Mouse (Mus musculus) intestine, embryonic 15.5 days (tissue): ENCODE data around the gene Slfn1. TPM values are rescaled to one million over a fixed set of nuclear protein-coding genes. Genes with fewer than 3 reads are reported as not detected.
"Not testable (repeated sequence)": the region's sequence is repeated elsewhere in the genome, so short reads cannot be mapped to it uniquely, and the experiment has no call there.

Source experiments
- ATAC-seq: fragments of 200-750 bp; cut with Nextera tagmentation; 2 replicates; pipeline ENCODE4 v1.8.0; 2017; ENCODE audit warnings: moderate TSS enrichment, moderate library complexity
- H3K27ac ChIP-seq: fragments of 300-500 bp; sonication (generic); 2 replicates; pipeline ENCODE4 v1.5.1; 2015; ENCODE audit warnings: mild to moderate bottlenecking, inconsistent platforms
- H3K27me3 ChIP-seq: fragments of 300-500 bp; sonication (generic); replicated peaks from 2 replicates; pipeline ENCODE4 v1.6.1; 2015; ENCODE audit warnings: inconsistent platforms
- H3K36me3 ChIP-seq: fragments of 300-500 bp; sonication (generic); 2 replicates; pipeline ENCODE4 v1.6.1; 2015; ENCODE audit warnings: inconsistent platforms
- H3K4me1 ChIP-seq: fragments of 300-500 bp; sonication (generic); replicated peaks from 2 replicates; pipeline ENCODE4 v1.6.1; 2015; ENCODE audit warnings: inconsistent platforms
- H3K4me2 ChIP-seq: fragments of 300-500 bp; sonication (generic); replicated peaks from 2 replicates; pipeline ENCODE4 v1.6.1; 2015; ENCODE audit warnings: mild to moderate bottlenecking, inconsistent platforms
- H3K4me3 ChIP-seq: fragments of 300-500 bp; sonication (generic); replicated peaks from 2 replicates; pipeline ENCODE4 v1.5.1; 2015; ENCODE audit warnings: inconsistent platforms
- H3K9ac ChIP-seq: fragments of 300-500 bp; sonication (generic); 2 replicates; pipeline ENCODE4 v1.6.1; 2015; ENCODE audit warnings: inconsistent platforms
- H3K9me3 ChIP-seq: fragments of 300-500 bp; sonication (generic); 2 replicates; pipeline ENCODE4 v1.6.1; 2016; ENCODE audit warnings: inconsistent platforms
- WGBS: fragments of 180-500 bp; shearing (Covaris S2); methylation state at CpG from one replicate; pipeline ENCODE4 v1.1.7; 2015; 5-methylcytosine and 5-hydroxymethylcytosine counted together
- polyA plus RNA-seq: library from polyadenylated mRNA; unstranded; fragments of >200 nt; fragmentation: Nextera tagmentation; extraction: Ambion mirVana; gene quantifications from 2 replicates; pipeline ENCODE4 v1.2.1, GENCODE M21; 2015

Slfn1 gene
- polyA plus RNA-seq, 1 experiment from 2014 or later, result 0.49 TPM

DNA sequence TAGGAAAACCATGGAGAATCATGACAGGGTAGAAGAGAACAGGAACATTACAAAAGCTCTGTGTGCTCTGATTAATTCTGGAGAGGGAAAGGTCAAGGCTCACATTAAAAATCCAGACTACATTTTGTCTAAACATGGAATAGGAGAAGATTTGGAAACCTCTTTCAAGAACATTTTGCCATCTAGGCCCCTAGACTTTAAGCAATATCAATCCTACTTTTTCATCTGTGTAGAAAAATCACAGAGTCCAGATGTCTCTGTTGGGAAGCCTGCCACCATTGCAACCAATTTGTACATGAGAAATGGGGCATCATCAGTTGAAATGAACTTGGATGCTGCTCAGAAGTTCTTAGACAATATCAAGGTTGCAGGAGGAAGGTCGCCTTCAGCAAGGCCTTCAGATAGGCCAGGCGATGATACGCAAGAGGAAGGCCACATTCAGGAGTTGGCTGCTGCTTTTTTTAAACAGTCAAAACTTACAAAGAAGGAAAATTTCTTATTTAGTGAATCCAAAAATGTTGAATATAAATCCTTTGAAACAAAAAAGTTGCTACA is 4.6 kb downstream of the Slfn1 start:
- Histone ChIP-seq H3K9ac (no peak overlapping the region), H3K9me3 (no peaks in the 10 kb centered on the region), H3K4me2 (no peak overlapping the region), H3K36me3 (no peaks in the 10 kb centered on the region), H3K27me3 (no peaks in the 10 kb centered on the region), H3K4me3 (no peak overlapping the region), H3K4me1 (no peaks in the 10 kb centered on the region), H3K27ac (no peak overlapping the region)
- WGBS, result 93% methylated on average over 3 of the region's 3 CpGs
- ATAC-seq, result no peak

DNA sequence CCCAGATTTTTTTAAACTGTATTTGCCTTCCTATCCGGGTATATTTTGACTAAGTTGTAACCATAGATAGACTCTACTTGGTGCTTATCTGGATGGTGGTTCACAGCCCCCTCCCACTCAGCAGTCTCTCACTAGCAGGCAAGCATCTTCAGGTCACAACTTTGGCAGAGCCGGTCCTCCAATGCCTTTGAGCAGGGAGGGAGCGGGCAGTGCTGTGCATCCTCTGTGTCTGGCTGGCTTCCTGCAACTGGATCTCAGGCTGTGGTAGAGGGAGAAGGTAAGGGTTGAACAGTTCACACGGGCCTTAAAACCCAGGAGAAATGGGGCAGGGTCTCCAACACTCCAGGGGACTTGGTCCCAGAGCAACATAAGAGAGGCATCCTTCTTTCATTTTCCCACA is 6.5 kb downstream of the Slfn1 start:
- no peak for ATAC-seq
- no peak overlapping the region for H3K27ac ChIP-seq
- H3K4me1 ChIP-seq, result no peaks in the 10 kb centered on the region
- 70% methylated on average over 4 of the region's 4 CpGs for WGBS
- no peak overlapping the region for H3K4me2 ChIP-seq
- no peak overlapping the region for H3K9ac ChIP-seq
- H3K4me3 ChIP-seq, result no peak overlapping the region
- H3K36me3 ChIP-seq, result no peaks in the 10 kb centered on the region
- H3K27me3 ChIP-seq, result no peaks in the 10 kb centered on the region
- no peaks in the 10 kb centered on the region for H3K9me3 ChIP-seq

DNA sequence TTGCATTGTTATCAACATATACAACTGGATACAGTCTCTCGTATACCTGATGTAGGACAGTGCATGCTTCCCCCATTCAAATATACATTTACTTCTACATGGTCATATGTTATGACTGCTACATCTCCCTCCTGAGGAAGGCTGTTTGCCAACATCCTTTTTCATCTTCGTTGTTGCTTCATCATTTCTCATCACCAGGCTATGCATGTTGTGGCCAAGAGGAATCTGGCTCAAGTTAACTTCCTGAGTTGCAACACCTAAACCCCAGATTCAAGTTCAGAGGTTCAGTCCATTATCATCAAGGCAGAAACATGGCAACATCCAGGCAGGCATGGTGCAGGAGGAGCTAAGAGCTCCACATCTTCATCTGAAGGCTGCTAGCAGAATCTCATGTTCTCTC is 8.3 kb downstream of the Slfn1 start:
- H3K27ac ChIP-seq, result no peak overlapping the region
- 69% methylated on average over 2 of the region's 2 CpGs for WGBS
- no peaks in the 10 kb centered on the region for H3K4me1 ChIP-seq
- H3K9ac ChIP-seq, result no peak overlapping the region
- H3K27me3 ChIP-seq, result no peaks in the 10 kb centered on the region
- no peaks in the 10 kb centered on the region for H3K36me3 ChIP-seq
- no peak for ATAC-seq
- H3K4me2 ChIP-seq, result no peak overlapping the region
- H3K9me3 ChIP-seq, result no peaks in the 10 kb centered on the region
- H3K4me3 ChIP-seq, result no peak overlapping the region

DNA sequence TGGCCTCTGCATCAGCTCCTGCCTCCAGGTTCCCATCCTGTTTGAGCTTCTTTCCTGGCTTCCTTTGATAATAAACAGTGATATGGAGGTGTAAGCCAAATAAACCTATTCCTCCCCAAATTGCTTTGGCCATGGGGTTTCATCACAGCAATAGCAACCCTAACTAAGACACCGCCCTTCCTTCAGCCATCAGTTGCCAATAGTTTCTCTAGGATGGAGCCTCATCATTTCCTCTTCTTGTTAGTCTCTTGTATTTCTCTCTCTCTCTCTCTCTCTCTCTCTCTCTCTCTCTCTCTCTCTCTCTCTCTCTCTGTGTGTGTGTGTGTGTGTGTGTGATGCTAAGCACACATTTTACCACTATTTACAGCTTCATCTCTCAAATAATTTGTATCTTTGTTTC is 9.0 kb downstream of the Slfn1 start:
- not testable (repeated sequence) for H3K4me3 ChIP-seq, H3K27me3 ChIP-seq, H3K9me3 ChIP-seq, H3K4me2 ChIP-seq, H3K4me1 ChIP-seq, H3K36me3 ChIP-seq, ATAC-seq, H3K9ac ChIP-seq, H3K27ac ChIP-seq
- WGBS, result 100% methylated on average over 1 of the region's 1 CpGs

DNA sequence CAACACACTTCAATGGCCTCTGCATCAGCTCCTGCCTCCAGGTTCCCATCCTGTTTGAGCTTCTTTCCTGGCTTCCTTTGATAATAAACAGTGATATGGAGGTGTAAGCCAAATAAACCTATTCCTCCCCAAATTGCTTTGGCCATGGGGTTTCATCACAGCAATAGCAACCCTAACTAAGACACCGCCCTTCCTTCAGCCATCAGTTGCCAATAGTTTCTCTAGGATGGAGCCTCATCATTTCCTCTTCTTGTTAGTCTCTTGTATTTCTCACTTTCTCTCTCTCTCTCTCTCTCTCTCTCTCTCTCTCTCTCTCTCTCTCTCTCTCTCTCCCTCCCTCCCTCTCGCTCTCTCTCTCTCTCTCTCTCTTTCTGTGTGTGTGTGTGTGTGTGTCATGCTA is 20.6 kb downstream of the Slfn1 start:
- not testable (repeated sequence) for H3K27me3 ChIP-seq, H3K27ac ChIP-seq, H3K9me3 ChIP-seq, H3K4me1 ChIP-seq, H3K4me3 ChIP-seq, H3K4me2 ChIP-seq, H3K36me3 ChIP-seq, ATAC-seq, H3K9ac ChIP-seq
- WGBS, result 100% methylated on average over 1 of the region's 2 CpGs

DNA sequence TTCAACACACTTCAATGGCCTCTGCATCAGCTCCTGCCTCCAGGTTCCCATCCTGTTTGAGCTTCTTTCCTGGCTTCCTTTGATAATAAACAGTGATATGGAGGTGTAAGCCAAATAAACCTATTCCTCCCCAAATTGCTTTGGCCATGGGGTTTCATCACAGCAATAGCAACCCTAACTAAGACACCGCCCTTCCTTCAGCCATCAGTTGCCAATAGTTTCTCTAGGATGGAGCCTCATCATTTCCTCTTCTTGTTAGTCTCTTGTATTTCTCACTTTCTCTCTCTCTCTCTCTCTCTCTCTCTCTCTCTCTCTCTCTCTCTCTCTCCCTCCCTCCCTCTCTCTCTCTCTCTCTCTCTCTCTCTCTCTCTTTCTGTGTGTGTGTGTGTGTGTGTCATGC is 32.3 kb downstream of the Slfn1 start:
- no CpG with 5 or more reads among the region's 1 CpGs for WGBS
- not testable (repeated sequence) for H3K27ac ChIP-seq, H3K4me3 ChIP-seq, H3K4me2 ChIP-seq, H3K4me1 ChIP-seq, H3K36me3 ChIP-seq, H3K9ac ChIP-seq, H3K9me3 ChIP-seq, H3K27me3 ChIP-seq, ATAC-seq

Other genes with a start within 250 kb of the Slfn1 start
- 12.5 and 13.8 TPM in 2 replicates for gene Rffl, start 245.6 kb upstream of the Slfn1 start, polyA plus RNA-seq
- 12.7 and 16.0 TPM in 2 replicates for gene Rad51d, start 226.2 kb upstream of the Slfn1 start, polyA plus RNA-seq
- 0.15 and 0.23 TPM in 2 replicates for gene Fndc8, start 224.7 kb upstream of the Slfn1 start, polyA plus RNA-seq
- 29.9 and 31.7 TPM in 2 replicates for gene Nle1, start 208.4 kb upstream of the Slfn1 start, polyA plus RNA-seq
- 1.8 and 2.1 TPM in 2 replicates for gene Unc45b, start 206.3 kb upstream of the Slfn1 start, polyA plus RNA-seq
- gene Slfn5, start 165.5 kb upstream of the Slfn1 start, polyA plus RNA-seq, result 1.9 TPM in 2 replicates
- 19.6 and 20.0 TPM in 2 replicates for gene Slfn9, start 125.0 kb upstream of the Slfn1 start, polyA plus RNA-seq
- gene Slfn8, start 96.0 kb upstream of the Slfn1 start, polyA plus RNA-seq, result 0.45 and 0.54 TPM in 2 replicates
- 4.7 and 7.1 TPM in 2 replicates for gene Slfn2, start 51.7 kb upstream of the Slfn1 start, polyA plus RNA-seq
- gene Slfn4, start 58.3 kb downstream of the Slfn1 start, polyA plus RNA-seq, result 0.06 and 0.15 TPM in 2 replicates
- 0.62 and 0.80 TPM in 2 replicates for gene Slfn3, start 74.5 kb downstream of the Slfn1 start, polyA plus RNA-seq
- 0.34 and 0.88 TPM in 2 replicates for gene Slfn14, start 169.9 kb downstream of the Slfn1 start, polyA plus RNA-seq
- 48.1 and 51.0 TPM in 2 replicates for gene Ap2b1, start 182.2 kb downstream of the Slfn1 start, polyA plus RNA-seq
- 13.8 and 16.4 TPM in 2 replicates for gene Pex12, start 185.7 kb downstream of the Slfn1 start, polyA plus RNA-seq